Mouse (Mus musculus): ENCODE results near the gene Vta1. TPM values are rescaled to one million over a fixed set of nuclear protein-coding genes. Genes with fewer than 3 reads are reported as not detected.

Vta1 gene
- polyA plus RNA-seq (2014; fragmentation: Illumina TruSeq; extraction: RNeasy Lipid Tissue Mini Kit (QIAGEN cat#74804); ENCODE audit: low replicate concordance) = 111 TPM

DNA sequence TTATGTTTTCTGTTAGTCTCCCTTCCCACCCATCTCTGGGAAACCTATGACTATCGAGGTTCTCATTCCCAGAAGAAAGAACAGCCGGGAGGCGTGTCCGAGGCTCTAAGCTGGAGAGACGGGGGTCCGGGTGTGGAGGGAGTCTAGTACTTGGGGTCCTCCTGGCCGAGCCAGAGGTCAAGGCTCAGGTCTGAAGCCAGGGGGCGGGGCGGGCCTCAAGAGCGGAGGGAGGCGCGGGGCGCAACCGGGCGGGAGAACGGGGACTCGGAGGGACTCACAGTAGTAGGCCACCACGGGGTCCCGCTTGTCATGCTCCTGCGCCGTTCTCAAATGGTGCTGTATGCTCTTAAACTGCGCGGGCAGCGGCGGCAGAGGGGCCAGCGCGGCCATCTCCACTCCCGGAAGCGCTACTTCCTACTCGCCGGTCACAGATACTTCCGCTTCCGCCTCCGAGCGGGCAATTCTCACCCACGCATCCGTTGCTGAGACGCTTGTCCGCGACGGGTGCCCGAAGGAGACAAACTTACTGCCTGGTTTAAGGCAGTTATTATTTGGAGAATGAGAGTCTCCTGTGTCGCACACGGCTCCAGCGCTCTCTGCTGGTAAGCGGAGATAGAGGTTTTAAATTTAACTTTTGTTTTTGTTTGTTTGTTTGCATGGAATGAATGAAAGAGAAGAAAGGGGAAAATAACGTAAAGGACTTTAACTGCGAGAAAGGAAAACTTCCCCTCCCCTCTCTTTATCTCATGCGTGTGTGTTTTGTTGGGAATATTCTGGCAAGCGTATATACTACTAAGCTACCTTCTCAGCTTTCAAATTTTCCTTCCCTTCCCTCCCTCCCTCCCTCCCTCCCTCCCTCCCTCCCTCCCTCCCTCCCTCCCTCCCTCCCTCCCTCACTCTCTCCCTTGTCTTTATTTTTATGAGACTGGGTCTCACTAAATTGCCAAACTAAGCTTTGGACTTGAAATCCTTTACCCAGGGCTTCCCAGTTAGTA, at the start of gene Vta1, which contains the start of gene Nmbr:
TSS of gene Vta1 (minus strand) at position 489 of the 995 bp plus-strand sequence.
TSS of gene Nmbr (plus strand) at position 520 of the 995 bp plus-strand sequence.

DNA sequence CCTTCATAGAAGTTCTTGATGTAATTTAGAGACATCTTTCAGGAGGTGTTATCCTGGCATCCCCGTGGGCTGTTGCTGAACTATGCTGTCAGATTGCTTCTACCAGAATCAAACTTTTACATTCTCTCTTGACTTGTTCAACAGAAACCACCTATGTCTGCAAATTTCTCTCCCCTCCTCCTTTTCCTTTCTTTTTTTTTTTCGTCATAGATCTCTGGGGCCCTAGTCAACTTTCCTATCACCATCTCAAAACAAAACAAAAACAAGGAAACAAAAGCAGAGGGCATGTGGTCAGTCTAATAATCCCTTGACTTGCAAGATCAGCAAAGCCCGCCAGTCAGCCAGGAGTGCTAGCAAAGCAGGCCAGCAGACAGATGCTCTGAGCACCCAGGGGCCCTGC, 12.8 kb upstream of the Vta1 start, which contains the start of gene Gje1:
TSS of gene Gje1 (minus strand) at position 101 of the 400 bp plus-strand sequence.

Other genes with a start within 250 kb of the Vta1 start
- gene Adgrg6, start 159.9 kb downstream of the Vta1 start, polyA plus RNA-seq (2014; fragmentation: Illumina TruSeq; extraction: RNeasy Lipid Tissue Mini Kit (QIAGEN cat#74804); ENCODE audit: low replicate concordance) = 4.3 TPM
- 0.33 TPM for gene Nmbr, start within 50 bp of the Vta1 start, polyA plus RNA-seq (2014; fragmentation: Illumina TruSeq; extraction: RNeasy Lipid Tissue Mini Kit (QIAGEN cat#74804); ENCODE audit: low replicate concordance)
- gene Gje1, start 12.7 kb upstream of the Vta1 start, polyA plus RNA-seq (2014; fragmentation: Illumina TruSeq; extraction: RNeasy Lipid Tissue Mini Kit (QIAGEN cat#74804); ENCODE audit: low replicate concordance) = not detected